In the genomic region with DNA sequence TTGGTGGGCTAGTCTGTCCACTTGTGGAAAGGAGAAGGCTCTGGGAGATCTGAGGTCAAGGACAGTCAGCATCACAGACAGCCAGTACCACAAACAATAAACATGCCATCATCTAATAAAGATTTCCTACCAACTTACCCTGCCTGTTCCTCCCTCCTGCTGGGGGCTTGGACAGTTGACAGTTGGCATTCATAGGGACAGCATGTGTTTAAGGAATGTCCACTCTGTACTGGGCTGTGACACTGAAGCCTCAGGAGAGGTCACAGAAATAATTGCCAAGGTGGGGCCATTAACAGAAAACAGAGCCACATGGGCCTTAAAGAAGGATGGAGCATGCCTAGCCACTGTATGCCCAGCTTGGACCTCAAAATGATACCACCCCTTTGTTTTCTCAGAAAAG, we compare ENCODE assay signal across 22 mouse cellular contexts. TPM values are rescaled to one million over a fixed set of nuclear protein-coding genes. Genes with fewer than 3 reads are reported as not detected.
DNase-seq lines count a peak whose midpoint lies in the region; ATAC-seq and TF ChIP-seq lines count a peak whose summit lies in the region.
"Had no signal": no experiment of that assay in that cellular context is flagged by ENCODE, and none has a peak within 500 bp of the region (broad histone marks: within the 10 kb centered on the region; RNA-seq: fewer than 3 reads in every experiment).

No protein-coding gene starts in this region.

- ATAC-seq in embryonic facial prominence, embryonic 12.5 days (ENCODE audit: insufficient number of reproducible peaks, insufficient read depth, low FRiP score, low TSS enrichment): no peak

- H3K4me3 ChIP-seq in embryonic facial prominence, embryonic 12.5 days: no peak overlapping the region
- H3K4me3 ChIP-seq in left cerebral cortex, adult 2 months: no peak overlapping the region
- H3K4me3 ChIP-seq: heart, embryonic 12.5 days; limb, embryonic 10.5 days; midbrain, embryonic 10.5 days; neural tube, embryonic 13.5 days had no signal

- H3K27me3 ChIP-seq in embryonic facial prominence, embryonic 12.5 days: no peaks in the 10 kb centered on the region; the same call in 1 of the 2 replicates
- H3K27me3 ChIP-seq: neural tube, embryonic 13.5 days had no signal

- intact Hi-C loops in left cerebral cortex, adult 2 months (cut with DNase I): no loop called here

- H3K27ac ChIP-seq in embryonic facial prominence, embryonic 12.5 days: peak overlapping the region; percentile 77
- no peak overlapping the region for H3K27ac ChIP-seq in left cerebral cortex, adult 2 months
- H3K27ac ChIP-seq: midbrain, embryonic 10.5 days; neural tube, embryonic 13.5 days had no signal

- H3K9ac ChIP-seq in embryonic facial prominence, embryonic 12.5 days: no peak overlapping the region
- H3K9ac ChIP-seq: heart, embryonic 12.5 days; neural tube, embryonic 13.5 days had no signal

- peaks cover 21% of the 10 kb centered on the region for H3K4me1 ChIP-seq in embryonic facial prominence, embryonic 12.5 days

- H3K4me2 ChIP-seq in embryonic facial prominence, embryonic 12.5 days (replicated peaks): no peak overlapping the region
- H3K4me2 ChIP-seq: heart, embryonic 12.5 days; liver, embryonic 11.5 days; neural tube, embryonic 13.5 days had no signal

- no peaks in the 10 kb centered on the region for H3K36me3 ChIP-seq in embryonic facial prominence, embryonic 12.5 days
- H3K36me3 ChIP-seq: heart, embryonic 12.5 days; limb, embryonic 10.5 days; midbrain, embryonic 10.5 days; neural tube, embryonic 13.5 days had no signal

- DNase-seq in retina, postnatal 1 day: peak; percentile 16
- no peak for DNase-seq in retina, embryonic 14.5 days (ENCODE audit: low spot score)
- DNase-seq in cerebellum, adult 8-10 months: peak; percentile 82
- DNase-seq in kidney, postnatal 25 days: no peak
- DNase-seq in right cerebral cortex, adult 2 months (ENCODE audit: low spot score in 2 of 2): no peak
- no peak for DNase-seq in left cerebral cortex, adult 2 months (ENCODE audit: extremely low spot score in 1 of 2, low spot score in 2 of 2)
- DNase-seq: kidney, adult 2 months; kidney, postnatal 4 days; lung, postnatal 4 days; thymus, adult 18-20 months had no signal

- TF ChIP-seq CTCF in left cerebral cortex, adult 2 months (IDR thresholded peaks at IDR 0.05): no peak

- H3K9me3 ChIP-seq in embryonic facial prominence, embryonic 12.5 days: 0 out of 2 replicates have a peak, but pooled peaks cover 2% of the 10 kb centered on the region
- H3K9me3 ChIP-seq: limb, embryonic 10.5 days; neural tube, embryonic 13.5 days had no signal

RNA-seq across cellular contexts. Expression of a gene that starts 34.1 kb away (rescaled TPM):
- 2.4 and 2.5 TPM in 2 replicates for polyA plus RNA-seq in embryonic facial prominence, embryonic 12.5 days (2016; fragmentation: Nextera tagmentation; extraction: Ambion mirVana)
- total RNA-seq in left cerebral cortex, adult 2 months (2021): 10 to 100 TPM; 23.5 to 28.0 TPM

RNA-seq across cellular contexts. Expression of a gene that starts 42.9 kb away (rescaled TPM):
- not detected in 2 replicates for polyA plus RNA-seq in embryonic facial prominence, embryonic 12.5 days (2016; fragmentation: Nextera tagmentation; extraction: Ambion mirVana)
- not detected for total RNA-seq in left cerebral cortex, adult 2 months (2021)
- total RNA-seq: ES-E14; gastrocnemius, postnatal 25 days; hematopoietic stem cell, adult 5-6 weeks; hindbrain, postnatal 0 days; layer of hippocampus, postnatal 25 days had no signal
- polyA plus RNA-seq: heart, embryonic 12.5 days; hindbrain, postnatal 0 days; limb, embryonic 10.5 days; lung, adult 2 months; midbrain, embryonic 10.5 days; neural tube, embryonic 13.5 days had no signal

Comparison
In these comparisons a context has a peak if more than half of its experiments do, and no peak if none do; other contexts are left out.
1. DNase-seq: peak in retina, postnatal 1 day (single experiment) and cerebellum, adult 8-10 months (single experiment); none in retina, embryonic 14.5 days (single experiment), kidney, postnatal 25 days (0 of 2), right cerebral cortex, adult 2 months (0 of 2) and left cerebral cortex, adult 2 months (0 of 2).